Mouse (Mus musculus): Measurements from ENCODE around the gene Clta. TPM values are rescaled to one million over a fixed set of nuclear protein-coding genes. Genes with fewer than 3 reads are reported as not detected.

Clta gene
- polyA plus RNA-seq, 1 experiment from 2014 or later = 365 TPM

GRCm38 (mm10) chr4:44013391-44014070, 9.3 kb downstream of the Clta start:
- H3K27me3 ChIP-seq (ENCODE audit: control insufficient read depth, insufficient read depth, low read length) = no peaks in the 10 kb centered on the region
- no peak overlapping the region for H3K27ac ChIP-seq
- H3K9me3 ChIP-seq (ENCODE audit: control insufficient read depth, low read length) = no peaks in the 10 kb centered on the region
- H3K4me2 ChIP-seq (replicated peaks) = peak overlapping the region; percentile 96
- H3K4me1 ChIP-seq (replicated peaks; ENCODE audit: control insufficient read depth, insufficient read depth, low read length) = peaks cover 23% of the 10 kb centered on the region
- ATAC-seq (ENCODE audit: low FRiP score) = no peak
- peaks cover 9% of the 10 kb centered on the region for H3K36me3 ChIP-seq (replicated peaks; ENCODE audit: control insufficient read depth, insufficient read depth)
- 34% methylated on average over 11 of the region's 11 CpGs for WGBS
- H3K4me3 ChIP-seq (replicated peaks; ENCODE audit: low read length) = peak overlapping the region; percentile 66
- peak overlapping the region; percentile 79 for H3K9ac ChIP-seq
- no peak for DNase-seq (ENCODE audit: low spot score)

GRCm38 (mm10) chr4:44016071-44016470, 11.8 kb downstream of the Clta start:
- H3K4me1 ChIP-seq (replicated peaks; ENCODE audit: control insufficient read depth, insufficient read depth, low read length) = peaks cover 23% of the 10 kb centered on the region
- no peak overlapping the region for H3K4me3 ChIP-seq (replicated peaks; ENCODE audit: low read length)
- peaks cover 35% of the 10 kb centered on the region for H3K36me3 ChIP-seq (replicated peaks; ENCODE audit: control insufficient read depth, insufficient read depth)
- H3K9me3 ChIP-seq (ENCODE audit: control insufficient read depth, low read length) = no peaks in the 10 kb centered on the region
- H3K4me2 ChIP-seq (replicated peaks) = no peak overlapping the region
- H3K9ac ChIP-seq = no peak overlapping the region
- no peak overlapping the region for H3K27ac ChIP-seq
- DNase-seq (ENCODE audit: low spot score) (no peak), ATAC-seq (ENCODE audit: low FRiP score) (no peak)
- H3K27me3 ChIP-seq (ENCODE audit: control insufficient read depth, insufficient read depth, low read length) = no peaks in the 10 kb centered on the region
- 93% methylated on average over 4 of the region's 4 CpGs for WGBS

GRCm38 (mm10) chr4:44016791-44017190, 12.5 kb downstream of the Clta start:
- ATAC-seq (ENCODE audit: low FRiP score) (no peak), DNase-seq (ENCODE audit: low spot score) (no peak)
- no peak overlapping the region for H3K4me3 ChIP-seq (replicated peaks; ENCODE audit: low read length)
- H3K36me3 ChIP-seq (replicated peaks; ENCODE audit: control insufficient read depth, insufficient read depth) = peaks cover 42% of the 10 kb centered on the region
- peaks cover 22% of the 10 kb centered on the region for H3K4me1 ChIP-seq (replicated peaks; ENCODE audit: control insufficient read depth, insufficient read depth, low read length)
- no peak overlapping the region for H3K4me2 ChIP-seq (replicated peaks)
- 96% methylated on average over 12 of the region's 12 CpGs for whole genome bisulfite sequencing
- no peaks in the 10 kb centered on the region for H3K27me3 ChIP-seq (ENCODE audit: control insufficient read depth, insufficient read depth, low read length)
- H3K27ac ChIP-seq = no peak overlapping the region
- H3K9ac ChIP-seq = no peak overlapping the region
- no peaks in the 10 kb centered on the region for H3K9me3 ChIP-seq (ENCODE audit: control insufficient read depth, low read length)

- no peak for ATAC-seq (ENCODE audit: low FRiP score)
- WGBS = 93% methylated on average over 4 of the region's 4 CpGs
- peaks cover 93% of the 10 kb centered on the region for H3K36me3 ChIP-seq (replicated peaks; ENCODE audit: control insufficient read depth, insufficient read depth)
These were observed 18.1 kb downstream of the Clta start for GRCm38 (mm10) chr4:44022323-44022722.

GRCm38 (mm10) chr4:44022766-44023165, 18.5 kb downstream of the Clta start:
- H3K27ac ChIP-seq = no peak overlapping the region
- H3K4me3 ChIP-seq (replicated peaks; ENCODE audit: low read length) = no peak overlapping the region
- H3K36me3 ChIP-seq (replicated peaks; ENCODE audit: control insufficient read depth, insufficient read depth) = peaks cover 97% of the 10 kb centered on the region
- H3K9me3 ChIP-seq (ENCODE audit: control insufficient read depth, low read length) = no peaks in the 10 kb centered on the region
- DNase-seq (ENCODE audit: low spot score) = no peak
- 97% methylated on average over 11 of the region's 11 CpGs for WGBS
- H3K9ac ChIP-seq = no peak overlapping the region
- no peaks in the 10 kb centered on the region for H3K4me1 ChIP-seq (replicated peaks; ENCODE audit: control insufficient read depth, insufficient read depth, low read length)
- ATAC-seq (ENCODE audit: low FRiP score) = no peak
- H3K4me2 ChIP-seq (replicated peaks) = no peak overlapping the region
- H3K27me3 ChIP-seq (ENCODE audit: control insufficient read depth, insufficient read depth, low read length) = no peaks in the 10 kb centered on the region

More at GRCm38 (mm10) chr4:44022323-44022722, 18.1 kb downstream of the Clta start:
- Histone ChIP-seq H3K27ac (no peak overlapping the region), H3K4me2 (replicated peaks) (no peak overlapping the region), H3K4me1 (replicated peaks; ENCODE audit: control insufficient read depth, insufficient read depth, low read length) (no peaks in the 10 kb centered on the region), H3K9me3 (ENCODE audit: control insufficient read depth, low read length) (no peaks in the 10 kb centered on the region), H3K9ac (no peak overlapping the region), H3K4me3 (replicated peaks; ENCODE audit: low read length) (no peak overlapping the region), H3K27me3 (ENCODE audit: control insufficient read depth, insufficient read depth, low read length) (no peaks in the 10 kb centered on the region)
- no peak for DNase-seq (ENCODE audit: low spot score)

DNA sequence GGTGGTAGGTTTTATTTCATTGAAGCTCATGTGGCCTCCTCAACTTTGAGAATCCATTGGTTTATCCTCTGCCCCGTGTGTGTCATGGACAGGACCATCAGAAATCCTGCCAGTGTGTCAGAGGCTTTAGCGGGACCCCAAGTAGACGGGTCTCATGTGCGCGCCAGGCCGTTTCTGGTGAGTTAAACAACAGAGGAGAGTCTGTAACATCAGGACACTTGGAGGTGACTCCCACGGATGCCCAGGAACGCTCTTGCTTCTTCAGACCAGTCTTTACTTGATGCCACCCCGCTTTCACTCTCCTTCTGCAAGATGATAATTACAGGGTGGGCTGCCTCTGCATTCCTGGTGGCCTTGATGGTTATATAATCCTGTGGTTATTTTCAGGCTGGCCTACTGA, 19.4 kb downstream of the Clta start:
- no peak overlapping the region for H3K4me3 ChIP-seq (replicated peaks; ENCODE audit: low read length)
- H3K27me3 ChIP-seq (ENCODE audit: control insufficient read depth, insufficient read depth, low read length) = no peaks in the 10 kb centered on the region
- H3K4me2 ChIP-seq (replicated peaks) = no peak overlapping the region
- no peak overlapping the region for H3K9ac ChIP-seq
- ATAC-seq (ENCODE audit: low FRiP score) (no peak), DNase-seq (ENCODE audit: low spot score) (no peak)
- H3K4me1 ChIP-seq (replicated peaks; ENCODE audit: control insufficient read depth, insufficient read depth, low read length) = no peaks in the 10 kb centered on the region
- 97% methylated on average over 9 of the region's 9 CpGs for WGBS
- H3K9me3 ChIP-seq (ENCODE audit: control insufficient read depth, low read length) = no peaks in the 10 kb centered on the region
- no peak overlapping the region for H3K27ac ChIP-seq
- H3K36me3 ChIP-seq (replicated peaks; ENCODE audit: control insufficient read depth, insufficient read depth) = peaks cover 100% of the 10 kb centered on the region

- Histone ChIP-seq H3K27ac (no peak overlapping the region), H3K4me1 (replicated peaks; ENCODE audit: control insufficient read depth, insufficient read depth, low read length) (no peaks in the 10 kb centered on the region), H3K4me2 (replicated peaks) (no peak overlapping the region), H3K9ac (no peak overlapping the region), H3K9me3 (ENCODE audit: control insufficient read depth, low read length) (no peaks in the 10 kb centered on the region), H3K4me3 (replicated peaks; ENCODE audit: low read length) (no peak overlapping the region), H3K27me3 (ENCODE audit: control insufficient read depth, insufficient read depth, low read length) (no peaks in the 10 kb centered on the region), H3K36me3 (replicated peaks; ENCODE audit: control insufficient read depth, insufficient read depth) (peaks cover 100% of the 10 kb centered on the region)
- ATAC-seq (ENCODE audit: low FRiP score) (no peak), DNase-seq (ENCODE audit: low spot score) (no peak)
- WGBS = 98% methylated on average over 6 of the region's 6 CpGs
These were observed 20.0 kb downstream of the Clta start for GRCm38 (mm10) chr4:44024241-44024640.

DNA sequence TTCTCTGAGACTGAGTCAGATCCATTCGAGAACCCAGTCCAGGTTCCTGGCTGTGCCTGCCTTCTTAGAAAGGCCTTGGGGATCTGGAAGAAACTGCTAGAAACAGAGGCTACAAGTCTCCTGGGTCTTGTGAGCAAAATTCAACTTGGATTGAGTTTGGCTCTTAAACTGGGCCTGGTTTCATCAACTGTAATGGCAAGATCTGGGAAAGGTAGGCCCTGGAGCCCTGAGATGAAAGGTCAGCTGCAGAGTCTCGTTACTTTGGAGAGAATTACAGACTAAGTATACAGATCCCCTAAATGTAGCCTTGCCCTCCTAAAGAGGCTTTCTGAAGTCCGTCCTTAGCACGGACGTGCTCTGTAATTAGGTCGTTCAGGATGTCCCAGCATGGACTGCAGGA, 21.3 kb downstream of the Clta start:
- Histone ChIP-seq H3K27me3 (ENCODE audit: control insufficient read depth, insufficient read depth, low read length) (no peaks in the 10 kb centered on the region), H3K27ac (no peak overlapping the region), H3K4me3 (replicated peaks; ENCODE audit: low read length) (no peak overlapping the region), H3K9me3 (ENCODE audit: control insufficient read depth, low read length) (no peaks in the 10 kb centered on the region), H3K9ac (no peak overlapping the region), H3K36me3 (replicated peaks; ENCODE audit: control insufficient read depth, insufficient read depth) (peaks cover 100% of the 10 kb centered on the region), H3K4me1 (replicated peaks; ENCODE audit: control insufficient read depth, insufficient read depth, low read length) (no peaks in the 10 kb centered on the region), H3K4me2 (replicated peaks) (no peak overlapping the region)
- ATAC-seq (ENCODE audit: low FRiP score) = no peak
- no peak for DNase-seq (ENCODE audit: low spot score)
- 94% methylated on average over 6 of the region's 6 CpGs for WGBS

- DNase-seq (ENCODE audit: low spot score) (no peak), ATAC-seq (ENCODE audit: low FRiP score) (no peak)
- Histone ChIP-seq H3K9ac (no peak overlapping the region), H3K9me3 (ENCODE audit: control insufficient read depth, low read length) (no peaks in the 10 kb centered on the region), H3K4me3 (replicated peaks; ENCODE audit: low read length) (no peak overlapping the region), H3K27me3 (ENCODE audit: control insufficient read depth, insufficient read depth, low read length) (no peaks in the 10 kb centered on the region), H3K36me3 (replicated peaks; ENCODE audit: control insufficient read depth, insufficient read depth) (peaks cover 99% of the 10 kb centered on the region), H3K4me2 (replicated peaks) (no peak overlapping the region), H3K27ac (0 out of 2 replicates have a peak overlapping the region, but pooled peaks have one; percentile 22), H3K4me1 (replicated peaks; ENCODE audit: control insufficient read depth, insufficient read depth, low read length) (no peaks in the 10 kb centered on the region)
- WGBS = 51% methylated on average over 16 of the region's 16 CpGs
These were observed 24.3 kb downstream of the Clta start for GRCm38 (mm10) chr4:44028303-44029135.

Data from hindbrain, embryonic 14.5 days (tissue).